Mouse (Mus musculus) R1 (cell line): ENCODE measurements around the gene Prickle2.

Experiments used
- DNase-seq: peaks from one replicate; pipeline ENCODE4 v3.0.0-alpha.2; 2018; ENCODE audit warnings: low read depth, low spot score

Prickle2 gene

GRCm38 (mm10) chr6:92706145-92706466 lies at the start of gene Prickle2:
Prickle2 (minus strand) TSS chr6:92706155.
- DNase-seq = peak; percentile 67

GRCm38 (mm10) chr6:92752737-92753136 lies 46.8 kb upstream of the Prickle2 start:
- peak; percentile 66 for DNase-seq

- no peak for DNase-seq
Observed at GRCm38 (mm10) chr6:92749420-92749819, 43.5 kb upstream of the Prickle2 start.

GRCm38 (mm10) chr6:92743605-92744004 lies 37.6 kb upstream of the Prickle2 start:
- DNase-seq = peak; percentile 82

GRCm38 (mm10) chr6:92737116-92737515 lies 31.2 kb upstream of the Prickle2 start:
- DNase-seq = no peak

- peak; percentile 69 for DNase-seq
Observed at GRCm38 (mm10) chr6:92733651-92734050, 27.7 kb upstream of the Prickle2 start.

GRCm38 (mm10) chr6:92728514-92728913 lies 22.6 kb upstream of the Prickle2 start:
- DNase-seq = no peak

GRCm38 (mm10) chr6:92728084-92728483 lies 22.1 kb upstream of the Prickle2 start:
- peak; percentile 87 for DNase-seq

- DNase-seq = no peak
Observed at GRCm38 (mm10) chr6:92727351-92727986, 21.5 kb upstream of the Prickle2 start.

GRCm38 (mm10) chr6:92726121-92726520 lies 20.2 kb upstream of the Prickle2 start:
- DNase-seq = no peak

GRCm38 (mm10) chr6:92724394-92724793 lies 18.4 kb upstream of the Prickle2 start:
- DNase-seq = peak; percentile 20

- no peak for DNase-seq
Observed at GRCm38 (mm10) chr6:92715806-92716205, 9.9 kb upstream of the Prickle2 start.

GRCm38 (mm10) chr6:92714748-92715147 lies 8.8 kb upstream of the Prickle2 start:
- DNase-seq = no peak

GRCm38 (mm10) chr6:92708137-92708536 lies 2.2 kb upstream of the Prickle2 start:
- DNase-seq = no peak

GRCm38 (mm10) chr6:92705353-92706144 lies 406 bp downstream of the Prickle2 start:
- DNase-seq = peak; percentile 26

- peak; percentile 22 for DNase-seq
Observed at GRCm38 (mm10) chr6:92704810-92705209, 1.1 kb downstream of the Prickle2 start.

GRCm38 (mm10) chr6:92699491-92700209 lies 6.3 kb downstream of the Prickle2 start:
- DNase-seq = no peak

- no peak for DNase-seq
Observed at GRCm38 (mm10) chr6:92697807-92698206, 8.1 kb downstream of the Prickle2 start.

GRCm38 (mm10) chr6:92687317-92687716 lies 18.6 kb downstream of the Prickle2 start:
- DNase-seq = no peak

GRCm38 (mm10) chr6:92674394-92674925 lies 31.5 kb downstream of the Prickle2 start:
- no peak for DNase-seq

- no peak for DNase-seq
Observed at GRCm38 (mm10) chr6:92670518-92671147, 35.3 kb downstream of the Prickle2 start.

GRCm38 (mm10) chr6:92669623-92670022 lies 36.3 kb downstream of the Prickle2 start:
- DNase-seq = no peak
